Mouse (Mus musculus) hindbrain, embryonic 10.5 days (tissue): ENCODE data around the gene Tlr4. TPM values are rescaled to one million over a fixed set of nuclear protein-coding genes. Genes with fewer than 3 reads are reported as not detected.
A peak's percentile ranks its signal among the peaks of the same experiment; 100 is the strongest.

Source experiments
- DNase-seq: peaks from one replicate; pipeline ENCODE4 v3.0.0-alpha.2; 2017; ENCODE audit warnings: low spot score
- H3K27ac ChIP-seq: fragments of 300-500 bp; sonication (generic); 2 replicates; pipeline ENCODE4 v1.5.1; 2016; ENCODE audit warnings: mild to moderate bottlenecking, moderate library complexity
- H3K27me3 ChIP-seq: fragments of 300-500 bp; sonication (generic); 2 replicates; pipeline ENCODE4 v1.6.1; 2016; ENCODE audit warnings: mild to moderate bottlenecking; ENCODE audit not compliant: poor library complexity, insufficient read depth, severe bottlenecking
- H3K36me3 ChIP-seq: fragments of 300-500 bp; sonication (generic); 2 replicates; pipeline ENCODE4 v1.6.1; 2016; ENCODE audit warnings: mild to moderate bottlenecking, moderate library complexity
- H3K4me1 ChIP-seq: fragments of 300-500 bp; sonication (generic); replicated peaks from 2 replicates; pipeline ENCODE4 v1.6.1; 2016; ENCODE audit warnings: mild to moderate bottlenecking
- H3K4me3 ChIP-seq: fragments of 300-500 bp; sonication (generic); 2 replicates; pipeline ENCODE4 v1.5.1; 2016; ENCODE audit warnings: mild to moderate bottlenecking, moderate library complexity
- H3K9me3 ChIP-seq: fragments of 300-500 bp; sonication (generic); 2 replicates; pipeline ENCODE4 v1.6.1; 2016; ENCODE audit warnings: mild to moderate bottlenecking, moderate library complexity
- WGBS: fragments of 180-500 bp; shearing (Covaris S2); methylation state at CpG from one replicate; pipeline ENCODE4 v1.1.7; 2016; 5-methylcytosine and 5-hydroxymethylcytosine counted together
- polyA plus RNA-seq: library from polyadenylated mRNA; unstranded; fragments of >200 nt; fragmentation: Nextera tagmentation; extraction: Ambion mirVana; gene quantifications from 2 replicates; pipeline ENCODE4 v1.2.1, GENCODE M21; 2016

Tlr4 gene
- polyA plus RNA-seq, 1 experiment from 2014 or later, result 0.99 TPM

- H3K4me1 ChIP-seq, result no peaks in the 10 kb centered on the region
- H3K27ac ChIP-seq, result no peak overlapping the region
- H3K36me3 ChIP-seq, result no peaks in the 10 kb centered on the region
- no peak for DNase-seq
- H3K9me3 ChIP-seq, result no peaks in the 10 kb centered on the region
- 91% methylated on average over 1 of the region's 1 CpGs for WGBS
- H3K27me3 ChIP-seq, result no peaks in the 10 kb centered on the region
- H3K4me3 ChIP-seq, result no peak overlapping the region
Observed at GRCm38 (mm10) chr4:66856992-66857391, 29.6 kb downstream of the Tlr4 start.

DNA sequence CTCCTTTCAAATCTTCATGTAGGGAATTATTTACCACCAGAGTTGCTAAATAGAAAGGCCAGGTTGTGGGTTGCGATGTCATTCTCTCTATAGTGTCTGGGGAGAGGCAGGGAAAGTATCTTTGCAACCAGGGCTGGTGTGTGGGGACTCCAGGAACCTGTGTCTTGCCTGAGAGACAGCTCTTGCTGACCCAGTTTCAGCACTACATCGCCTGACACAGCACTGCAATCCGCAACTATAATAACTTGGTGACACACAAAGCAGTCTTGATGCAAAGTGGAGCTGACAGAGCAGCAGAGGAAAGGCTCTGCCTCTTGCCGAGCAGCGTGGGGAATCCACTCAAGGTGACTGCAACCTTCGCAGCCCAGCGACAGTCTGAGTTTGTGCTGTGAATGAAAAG is 42.5 kb downstream of the Tlr4 start:
- WGBS, result 61% methylated on average over 7 of the region's 7 CpGs
- Histone ChIP-seq H3K27me3 (no peaks in the 10 kb centered on the region), H3K27ac (no peak overlapping the region), H3K9me3 (no peaks in the 10 kb centered on the region), H3K36me3 (no peaks in the 10 kb centered on the region), H3K4me1 (peaks cover 9% of the 10 kb centered on the region), H3K4me3 (no peak overlapping the region)
- DNase-seq, result peak; percentile 6

DNA sequence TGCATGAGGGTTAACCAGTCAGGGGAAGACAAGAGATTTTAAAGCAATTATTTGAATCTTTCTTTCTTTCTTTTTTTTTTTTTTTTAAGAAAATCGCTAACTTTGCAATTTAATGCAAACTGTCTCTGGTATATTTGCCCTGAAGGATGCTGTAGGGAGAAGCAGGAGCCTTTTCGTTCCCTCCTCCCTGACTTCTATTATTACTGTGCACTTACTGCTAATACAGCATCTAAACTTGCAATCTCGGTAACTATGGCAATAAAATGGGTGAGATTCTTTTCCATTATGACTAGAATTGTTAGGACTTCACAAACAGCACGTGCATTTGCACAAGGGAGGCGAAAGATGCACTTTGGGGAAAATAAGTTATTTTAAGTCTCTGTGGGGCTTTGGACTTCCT is 44.6 kb downstream of the Tlr4 start:
- no peaks in the 10 kb centered on the region for H3K27me3 ChIP-seq
- no peaks in the 10 kb centered on the region for H3K36me3 ChIP-seq
- WGBS, result 86% methylated on average over 5 of the region's 5 CpGs
- DNase-seq, result no peak
- no peak overlapping the region for H3K27ac ChIP-seq
- H3K9me3 ChIP-seq, result no peaks in the 10 kb centered on the region
- no peak overlapping the region for H3K4me3 ChIP-seq
- H3K4me1 ChIP-seq, result peaks cover 9% of the 10 kb centered on the region

GRCm38 (mm10) chr4:66873342-66873741 is 46.0 kb downstream of the Tlr4 start:
- DNase-seq, result no peak
- Histone ChIP-seq H3K36me3 (no peaks in the 10 kb centered on the region), H3K4me1 (peaks cover 9% of the 10 kb centered on the region), H3K4me3 (no peak overlapping the region), H3K27ac (no peak overlapping the region), H3K9me3 (no peaks in the 10 kb centered on the region), H3K27me3 (no peaks in the 10 kb centered on the region)

GRCm38 (mm10) chr4:66875751-66876150 is 48.4 kb downstream of the Tlr4 start:
- DNase-seq, result no peak
- Histone ChIP-seq H3K27me3 (no peaks in the 10 kb centered on the region), H3K27ac (no peak overlapping the region), H3K4me3 (no peak overlapping the region), H3K4me1 (no peaks in the 10 kb centered on the region), H3K36me3 (no peaks in the 10 kb centered on the region), H3K9me3 (no peaks in the 10 kb centered on the region)
- 84% methylated on average over 4 of the region's 4 CpGs for WGBS

DNA sequence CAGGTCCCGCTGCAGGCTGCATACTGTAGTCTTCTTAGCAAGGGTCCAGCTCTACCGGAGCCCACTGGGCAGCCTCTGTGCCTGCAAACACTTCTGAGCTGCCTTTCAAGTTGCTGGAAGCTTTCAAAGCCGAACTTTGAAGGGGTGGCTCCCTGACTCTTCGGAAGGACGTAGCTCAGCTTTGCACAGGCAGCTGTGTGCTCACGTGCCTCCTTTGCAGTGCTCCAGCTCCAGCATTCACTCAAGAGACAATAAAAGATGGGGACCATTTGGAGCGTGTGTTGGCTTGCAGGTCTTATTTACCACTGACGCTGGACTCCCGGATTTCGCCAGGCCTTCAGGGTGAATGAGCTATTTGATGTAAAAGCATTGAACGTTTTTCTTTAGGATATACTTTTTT is 50.2 kb downstream of the Tlr4 start:
- DNase-seq, result no peak
- Histone ChIP-seq H3K4me1 (no peaks in the 10 kb centered on the region), H3K4me3 (no peak overlapping the region), H3K36me3 (no peaks in the 10 kb centered on the region), H3K27ac (no peak overlapping the region), H3K9me3 (no peaks in the 10 kb centered on the region), H3K27me3 (no peaks in the 10 kb centered on the region)
- WGBS, result 71% methylated on average over 11 of the region's 11 CpGs

- no peaks in the 10 kb centered on the region for H3K27me3 ChIP-seq
- H3K4me3 ChIP-seq, result no peak overlapping the region
- H3K36me3 ChIP-seq, result no peaks in the 10 kb centered on the region
- no peaks in the 10 kb centered on the region for H3K9me3 ChIP-seq
- H3K27ac ChIP-seq, result no peak overlapping the region
- no peaks in the 10 kb centered on the region for H3K4me1 ChIP-seq
- 86% methylated on average over 1 of the region's 1 CpGs for WGBS
- no peak for DNase-seq
Observed at GRCm38 (mm10) chr4:66881496-66881895, 54.1 kb downstream of the Tlr4 start.

- 91% methylated on average over 5 of the region's 5 CpGs for WGBS
- no peak for DNase-seq
Observed at GRCm38 (mm10) chr4:66883264-66883663, 55.9 kb downstream of the Tlr4 start.

GRCm38 (mm10) chr4:66894547-66894946 is 67.2 kb downstream of the Tlr4 start:
- DNase-seq, result peak; percentile 61

More at GRCm38 (mm10) chr4:66883264-66883663, 55.9 kb downstream of the Tlr4 start:
- Histone ChIP-seq H3K4me3 (no peak overlapping the region), H3K4me1 (no peaks in the 10 kb centered on the region), H3K27me3 (no peaks in the 10 kb centered on the region), H3K27ac (no peak overlapping the region), H3K9me3 (no peaks in the 10 kb centered on the region), H3K36me3 (no peaks in the 10 kb centered on the region)

DNA sequence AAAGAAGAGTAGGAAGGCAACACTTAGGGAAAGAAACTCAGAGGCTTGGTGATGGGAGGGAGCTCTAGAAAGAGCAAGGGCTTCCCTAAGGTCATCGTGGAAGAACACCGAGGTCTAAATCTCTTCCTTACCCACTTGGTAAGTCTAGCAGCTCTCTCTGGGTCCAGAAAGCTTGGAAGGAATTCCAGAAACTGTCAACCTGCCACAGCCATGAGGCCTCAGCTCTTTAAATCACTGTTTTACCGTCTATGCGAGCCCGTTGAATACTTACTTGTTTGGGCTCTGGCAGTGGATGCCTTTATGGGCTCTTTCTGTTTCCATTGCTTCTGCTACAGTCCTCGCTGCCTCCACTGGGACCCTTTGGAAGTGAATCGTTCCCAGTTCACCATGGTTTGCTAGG is 67.6 kb downstream of the Tlr4 start:
- 68% methylated on average over 7 of the region's 7 CpGs for WGBS

More at GRCm38 (mm10) chr4:66894547-66894946, 67.2 kb downstream of the Tlr4 start:
- Histone ChIP-seq H3K4me3 (no peak overlapping the region), H3K27ac (no peak overlapping the region), H3K4me1 (no peaks in the 10 kb centered on the region), H3K27me3 (no peaks in the 10 kb centered on the region), H3K36me3 (no peaks in the 10 kb centered on the region), H3K9me3 (no peaks in the 10 kb centered on the region)
- WGBS, result 43% methylated on average over 2 of the region's 2 CpGs

GRCm38 (mm10) chr4:66900126-66900525 is 72.7 kb downstream of the Tlr4 start:
- no peaks in the 10 kb centered on the region for H3K9me3 ChIP-seq
- no peak for DNase-seq
- H3K4me1 ChIP-seq, result no peaks in the 10 kb centered on the region
- no peak overlapping the region for H3K4me3 ChIP-seq
- no peaks in the 10 kb centered on the region for H3K36me3 ChIP-seq
- no peak overlapping the region for H3K27ac ChIP-seq
- H3K27me3 ChIP-seq, result no peaks in the 10 kb centered on the region

More for the DNA sequence above, 67.6 kb downstream of the Tlr4 start:
- Histone ChIP-seq H3K9me3 (no peaks in the 10 kb centered on the region), H3K4me3 (no peak overlapping the region), H3K27me3 (no peaks in the 10 kb centered on the region), H3K4me1 (no peaks in the 10 kb centered on the region), H3K36me3 (no peaks in the 10 kb centered on the region), H3K27ac (no peak overlapping the region)
- no peak for DNase-seq

DNA sequence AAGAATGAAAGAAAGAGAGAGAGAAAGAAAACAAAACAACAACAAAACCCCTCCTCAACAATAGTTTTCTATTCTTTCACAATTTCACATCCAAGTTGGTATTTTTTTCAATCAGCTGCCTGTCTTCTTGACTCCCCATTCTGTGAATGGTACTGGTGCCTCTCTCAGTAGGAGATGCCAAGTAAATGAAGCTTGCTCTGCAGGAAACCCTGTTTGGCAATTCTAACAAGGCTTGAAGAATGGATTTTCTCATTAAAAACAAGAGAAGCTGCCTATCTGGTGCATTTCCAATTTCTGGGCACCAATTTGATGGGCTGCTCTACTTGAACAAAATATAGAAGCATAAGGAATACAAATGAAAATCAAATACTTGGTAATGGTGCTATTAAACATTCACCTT is 74.1 kb downstream of the Tlr4 start:
- H3K4me1 ChIP-seq, result no peaks in the 10 kb centered on the region
- DNase-seq, result no peak
- H3K27ac ChIP-seq, result no peak overlapping the region
- H3K4me3 ChIP-seq, result no peak overlapping the region
- no peaks in the 10 kb centered on the region for H3K27me3 ChIP-seq
- no peaks in the 10 kb centered on the region for H3K9me3 ChIP-seq
- no peaks in the 10 kb centered on the region for H3K36me3 ChIP-seq

GRCm38 (mm10) chr4:66908376-66908775 is 81.0 kb downstream of the Tlr4 start:
- H3K4me3 ChIP-seq, result no peak overlapping the region
- H3K27ac ChIP-seq, result no peak overlapping the region
- H3K27me3 ChIP-seq, result no peaks in the 10 kb centered on the region
- no peak for DNase-seq
- no peaks in the 10 kb centered on the region for H3K36me3 ChIP-seq
- no peaks in the 10 kb centered on the region for H3K9me3 ChIP-seq
- no peaks in the 10 kb centered on the region for H3K4me1 ChIP-seq

DNA sequence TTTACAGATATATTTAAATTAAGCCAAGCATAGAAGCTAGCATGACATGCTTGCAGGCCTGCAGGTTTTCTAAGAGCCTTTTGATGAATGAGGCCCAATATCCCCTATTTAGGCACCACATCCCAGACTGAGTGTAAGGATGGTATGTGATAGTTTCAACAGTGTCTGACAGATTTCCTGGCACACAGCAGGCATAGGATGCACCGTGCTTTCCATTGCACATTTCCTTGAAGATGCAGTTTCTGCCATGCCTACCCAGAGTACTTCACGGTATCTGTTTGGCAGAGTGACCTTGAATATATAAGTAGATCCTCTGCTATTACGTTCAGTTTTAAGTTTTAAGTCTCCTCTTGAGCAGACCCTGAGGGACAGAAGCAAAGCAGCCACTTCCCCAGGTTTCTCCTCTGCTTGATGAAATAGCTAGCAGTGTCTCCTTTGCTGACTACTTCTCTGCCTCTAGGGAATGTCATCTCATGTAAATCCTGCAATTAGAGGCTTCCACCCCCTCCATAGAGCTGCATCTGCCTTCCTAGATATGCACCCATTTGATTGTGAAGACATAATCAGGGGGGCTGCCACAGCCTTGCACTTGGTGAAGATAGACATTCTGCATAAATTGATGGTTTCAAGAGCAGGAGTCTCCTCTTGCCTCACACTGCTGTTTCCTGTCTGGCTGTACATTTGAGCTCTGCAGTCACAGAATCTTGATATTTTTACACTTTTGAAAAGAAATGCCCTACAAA is 92.4 kb downstream of the Tlr4 start:
- Histone ChIP-seq H3K4me1 (no peaks in the 10 kb centered on the region), H3K4me3 (no peak overlapping the region), H3K27ac (no peak overlapping the region), H3K36me3 (no peaks in the 10 kb centered on the region), H3K9me3 (no peaks in the 10 kb centered on the region), H3K27me3 (no peaks in the 10 kb centered on the region)
- DNase-seq, result no peak
- 85% methylated on average over 3 of the region's 3 CpGs for WGBS
